Comparison of ENCODE assay signal across 11 mouse cellular contexts in genomic region chr1:106544817-106545612, GRCm38 (mm10).
DNase-seq lines count a peak whose midpoint lies in the region; ATAC-seq and TF ChIP-seq lines count a peak whose summit lies in the region.
"Had no signal": no experiment of that assay in that cellular context is flagged by ENCODE, and none has a peak within 500 bp of the region (broad histone marks: within the 10 kb centered on the region; RNA-seq: fewer than 3 reads in every experiment).

No protein-coding gene starts in this region.

- TF ChIP-seq EP300 in liver, postnatal 0 days (IDR thresholded peaks at IDR 0.05; ENCODE audit: low read depth): no peak

- no peak overlapping the region for H3K27ac ChIP-seq in kidney, embryonic 15.5 days
- no peak overlapping the region for H3K27ac ChIP-seq in liver, postnatal 0 days (ENCODE audit: low read depth)
- no peak overlapping the region for H3K27ac ChIP-seq in intestine, embryonic 15.5 days
- H3K27ac ChIP-seq: liver, embryonic 13.5 days; stomach, embryonic 15.5 days had no signal

- DNase-seq in kidney, adult 18-20 months: peak; percentile 65
- DNase-seq in ES-CJ7 (ENCODE audit: low read depth, low spot score): peak; percentile 9
- DNase-seq in adrenal gland, postnatal 36 days: peak; percentile 49 to 76
- DNase-seq in heart, postnatal 4 days: peak; percentile 77
- peak; percentile 50 for DNase-seq in liver, postnatal 0 days
- DNase-seq in spleen, postnatal 14 days (ENCODE audit: low spot score in 2 of 2): peak; percentile 34 to 69
- DNase-seq: liver, embryonic 13.5 days had no signal

- H3K9ac ChIP-seq in kidney, embryonic 15.5 days: no peak overlapping the region
- no peak overlapping the region for H3K9ac ChIP-seq in liver, postnatal 0 days (replicated peaks)
- H3K9ac ChIP-seq in intestine, embryonic 15.5 days: no peak overlapping the region
- H3K9ac ChIP-seq: liver, embryonic 13.5 days; stomach, embryonic 15.5 days had no signal

- H3K36me3 ChIP-seq in kidney, embryonic 15.5 days: 0 out of 2 replicates have a peak, but pooled peaks cover 4% of the 10 kb centered on the region
- H3K36me3 ChIP-seq in liver, postnatal 0 days (replicated peaks; ENCODE audit: insufficient read depth, low read length): no peaks in the 10 kb centered on the region
- no peaks in the 10 kb centered on the region for H3K36me3 ChIP-seq in intestine, embryonic 15.5 days
- H3K36me3 ChIP-seq: liver, embryonic 13.5 days had no signal

- 62% methylated on average over 6 of the region's 6 CpGs for WGBS in kidney, embryonic 15.5 days
- 47% methylated on average over 6 of the region's 6 CpGs for WGBS in liver, postnatal 0 days (ENCODE audit: insufficient replicate concordance)
- WGBS in intestine, embryonic 15.5 days: 62% methylated on average over 6 of the region's 6 CpGs

- H3K4me3 ChIP-seq in kidney, embryonic 15.5 days (replicated peaks): no peak overlapping the region
- H3K4me3 ChIP-seq in liver, postnatal 0 days (ENCODE audit: low read depth, low read length): no peak overlapping the region
- H3K4me3 ChIP-seq in intestine, embryonic 15.5 days (replicated peaks): no peak overlapping the region
- H3K4me3 ChIP-seq: erythroblast, embryonic 14.5 days; liver, embryonic 13.5 days; stomach, embryonic 15.5 days had no signal

- H3K4me1 ChIP-seq in kidney, embryonic 15.5 days: peaks cover 21% of the 10 kb centered on the region
- peaks cover 7% of the 10 kb centered on the region for H3K4me1 ChIP-seq in liver, postnatal 0 days (ENCODE audit: insufficient read depth)
- H3K4me1 ChIP-seq in intestine, embryonic 15.5 days (replicated peaks): no peaks in the 10 kb centered on the region; the same call in 1 of the 2 replicates
- H3K4me1 ChIP-seq: liver, embryonic 13.5 days had no signal

- no peak for ATAC-seq in kidney, embryonic 15.5 days (replicated peaks; ENCODE audit: low FRiP score)
- ATAC-seq in liver, postnatal 0 days: no peak
- ATAC-seq in intestine, embryonic 15.5 days: no peak

- no peaks in the 10 kb centered on the region for H3K9me3 ChIP-seq in kidney, embryonic 15.5 days (replicated peaks)
- no peaks in the 10 kb centered on the region for H3K9me3 ChIP-seq in liver, postnatal 0 days (ENCODE audit: low read length)
- H3K9me3 ChIP-seq in intestine, embryonic 15.5 days: no peaks in the 10 kb centered on the region
- H3K9me3 ChIP-seq: liver, embryonic 13.5 days; stomach, embryonic 15.5 days had no signal

- TF ChIP-seq CTCF in liver, postnatal 0 days (IDR thresholded peaks at IDR 0.05; ENCODE audit: low read depth): peak; percentile 59

- no peak overlapping the region for H3K4me2 ChIP-seq in kidney, embryonic 15.5 days
- no peak overlapping the region for H3K4me2 ChIP-seq in liver, postnatal 0 days (ENCODE audit: low read depth, low read length)
- no peak overlapping the region for H3K4me2 ChIP-seq in intestine, embryonic 15.5 days (replicated peaks)
- H3K4me2 ChIP-seq: liver, embryonic 13.5 days; stomach, embryonic 15.5 days had no signal

- H3K27me3 ChIP-seq in kidney, embryonic 15.5 days: no peaks in the 10 kb centered on the region
- H3K27me3 ChIP-seq in liver, postnatal 0 days (ENCODE audit: insufficient read depth, low read length): no peaks in the 10 kb centered on the region
- no peaks in the 10 kb centered on the region for H3K27me3 ChIP-seq in intestine, embryonic 15.5 days (replicated peaks)
- H3K27me3 ChIP-seq: liver, embryonic 13.5 days; stomach, embryonic 15.5 days had no signal

Comparison
In these comparisons a context has a peak if more than half of its experiments do, and no peak if none do; other contexts are left out.
1. DNase-seq: peak in every context shown above with its lines; median percentile 77 in heart, postnatal 4 days; 65 in kidney, adult 18-20 months; 62 in adrenal gland, postnatal 36 days; 52 in spleen, postnatal 14 days; 50 in liver, postnatal 0 days; 9 in ES-CJ7.